Mouse (Mus musculus) right cerebral cortex, postnatal 25 days (tissue): Measurements from ENCODE around the gene Adgrl2.
A peak's percentile ranks its signal among the peaks of the same experiment; 100 is the strongest.

Source experiments
- DNase-seq: peaks from one replicate; pipeline ENCODE4 v3.0.0; 2022

Gene Adgrl2

DNA sequence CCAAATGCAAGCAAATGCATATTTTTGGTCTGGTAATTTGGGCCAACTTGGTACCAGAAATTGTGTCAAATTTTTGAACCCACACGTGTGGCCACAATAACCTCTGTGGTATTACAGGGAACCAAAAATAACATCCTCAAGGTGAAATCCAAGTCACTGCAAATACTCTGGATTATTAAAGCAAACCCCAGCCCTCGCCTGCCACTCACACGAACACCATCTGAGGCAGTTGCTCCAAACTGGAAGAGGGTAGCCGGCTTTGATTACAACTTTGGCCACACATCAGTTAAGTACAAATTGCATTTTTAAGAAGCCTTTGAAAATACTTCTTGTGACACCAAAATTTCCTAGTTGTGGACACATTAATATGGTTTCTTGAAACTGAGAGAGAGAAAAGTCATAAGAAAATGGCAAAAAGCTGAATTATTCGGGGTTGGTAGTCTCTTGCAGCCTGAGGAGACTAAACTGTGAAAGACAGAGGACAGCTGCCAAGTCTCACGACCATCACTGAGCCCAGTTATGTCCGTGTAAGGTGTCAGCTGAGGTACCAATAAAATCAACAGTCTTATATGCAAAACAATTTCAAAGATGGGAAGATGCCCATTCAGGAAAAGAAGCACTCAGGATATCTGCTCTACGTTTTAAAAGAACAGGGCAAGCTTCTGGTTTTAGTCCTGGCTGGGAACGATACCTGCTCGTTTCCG is 18.3 kb downstream of the Adgrl2 start:
- no peak for DNase-seq

DNA sequence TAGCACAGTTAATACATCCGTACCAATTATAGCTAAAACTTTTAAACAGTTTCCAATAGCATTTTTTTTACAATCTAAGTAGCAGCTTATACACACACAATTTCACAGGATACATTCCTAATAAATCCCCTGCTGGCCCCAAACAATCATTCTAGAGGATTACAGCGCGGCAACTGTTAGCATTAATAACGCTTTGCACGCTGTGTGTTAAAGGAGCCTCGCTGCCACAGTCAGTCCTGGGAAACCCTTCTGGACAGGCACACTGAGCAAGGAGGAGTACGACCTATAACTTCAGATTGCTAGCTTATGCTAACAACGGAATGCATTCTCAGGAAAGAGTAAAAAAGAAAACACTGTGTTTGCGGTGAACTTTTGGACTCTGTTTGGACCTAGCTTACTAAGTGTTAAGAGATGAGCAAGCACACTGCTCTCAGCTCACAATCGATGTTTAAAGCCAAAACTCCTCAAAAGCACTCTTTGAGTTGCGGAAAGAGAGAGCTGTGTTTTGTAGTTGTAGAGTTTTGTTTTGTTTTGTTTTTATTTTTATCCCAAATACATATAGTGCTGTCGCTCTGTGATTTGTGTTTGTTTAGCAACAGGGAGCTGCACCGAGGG is 25.3 kb downstream of the Adgrl2 start:
- no peak for DNase-seq

DNA sequence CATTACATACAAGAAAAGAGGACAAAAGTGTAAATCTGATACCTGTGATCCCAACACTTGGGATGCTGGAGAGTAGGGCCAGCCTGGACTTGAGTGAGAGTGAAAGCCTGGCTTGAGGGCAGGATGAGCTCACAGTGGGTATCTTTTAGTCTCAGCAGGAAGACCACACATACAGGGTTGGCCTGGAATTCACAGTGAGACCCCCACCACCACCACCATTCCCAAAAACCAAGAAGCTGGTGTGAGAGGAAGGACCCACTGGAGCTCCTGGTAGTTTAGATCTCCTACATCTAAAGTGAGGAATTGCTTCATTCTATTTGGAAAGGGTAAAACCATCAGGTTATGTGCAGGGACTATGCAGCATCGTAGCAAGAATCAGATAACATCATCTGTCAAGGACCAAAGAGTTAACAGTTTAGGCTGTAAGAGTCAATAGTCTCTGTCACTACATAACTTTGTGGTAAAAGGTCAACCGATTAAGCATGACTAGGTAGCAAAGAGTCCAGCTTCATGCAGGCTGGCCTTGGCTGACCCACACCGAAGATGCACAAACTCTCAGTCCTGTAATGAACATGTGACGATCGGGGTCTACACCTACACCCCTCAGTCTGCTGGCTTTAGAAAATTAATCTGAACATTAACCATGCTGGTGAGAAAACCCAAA is 26.8 kb downstream of the Adgrl2 start:
- DNase-seq: no peak

GRCm38 (mm10) chr3:148961611-148962010 is 28.7 kb downstream of the Adgrl2 start:
- no peak for DNase-seq

DNA sequence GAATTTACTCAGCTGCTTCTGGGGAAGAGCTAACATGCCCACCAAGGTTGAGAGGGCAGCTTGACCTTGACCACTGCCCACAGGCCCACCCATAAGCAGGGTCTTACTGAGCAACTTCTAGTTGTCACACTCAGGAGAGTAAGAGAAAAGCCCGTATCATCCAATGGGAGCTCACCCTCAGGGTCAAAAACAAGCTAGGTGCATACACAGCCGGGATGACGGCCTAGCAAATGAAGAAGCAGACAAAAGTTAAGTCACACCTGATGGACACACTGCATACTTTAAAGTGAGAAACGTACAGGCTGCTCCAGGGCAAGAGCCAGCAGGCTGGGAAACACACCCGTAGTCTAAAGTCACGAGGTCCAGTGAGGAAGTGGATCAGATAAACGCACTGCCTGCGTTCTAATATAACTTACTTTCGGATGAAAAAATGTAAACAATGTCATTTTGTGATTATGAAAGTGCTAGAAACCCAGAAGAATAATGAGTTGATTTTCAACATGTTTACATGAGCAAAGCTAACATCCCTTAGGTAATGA is 29.5 kb downstream of the Adgrl2 start:
- DNase-seq: no peak

DNA sequence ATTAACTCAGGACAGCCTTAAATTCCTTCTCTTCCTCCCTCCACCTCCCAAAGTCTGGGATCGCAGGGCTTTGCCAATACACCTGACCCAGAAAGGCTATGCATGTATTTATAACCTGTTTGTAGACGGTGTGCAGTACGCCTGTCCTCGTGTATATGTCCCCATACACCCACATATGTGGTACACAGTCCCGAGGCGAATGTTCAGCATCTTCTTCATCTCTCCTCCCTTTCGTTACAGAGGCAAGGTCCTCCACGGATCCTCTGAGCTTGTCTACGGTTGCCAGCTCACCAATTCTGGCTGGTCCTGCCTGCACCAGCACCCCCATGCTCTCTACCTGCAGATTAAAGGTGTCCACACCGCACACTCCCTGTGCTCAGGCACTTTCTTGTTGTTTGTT is 30.1 kb downstream of the Adgrl2 start:
- no peak for DNase-seq

GRCm38 (mm10) chr3:148959327-148960025 is 30.9 kb downstream of the Adgrl2 start:
- DNase-seq: no peak

DNA sequence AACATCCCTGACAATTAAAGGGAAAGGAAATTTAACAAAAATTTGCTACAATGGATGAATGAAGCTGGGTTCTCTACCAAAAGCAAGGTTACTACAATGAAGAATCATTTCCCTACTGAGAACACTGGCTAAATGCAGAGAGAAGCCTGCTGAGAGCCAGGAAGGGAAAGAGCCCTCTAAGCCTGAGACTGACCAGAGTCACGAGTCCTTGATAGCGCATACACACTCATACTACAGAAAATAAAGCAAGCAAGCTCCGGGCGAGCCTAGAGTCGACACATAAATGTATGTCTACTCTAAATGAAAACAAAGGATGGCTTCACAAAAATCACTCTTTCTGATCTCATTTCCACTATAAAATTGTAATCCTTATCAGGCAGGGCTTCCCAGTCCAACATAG is 31.6 kb downstream of the Adgrl2 start:
- no peak for DNase-seq

DNA sequence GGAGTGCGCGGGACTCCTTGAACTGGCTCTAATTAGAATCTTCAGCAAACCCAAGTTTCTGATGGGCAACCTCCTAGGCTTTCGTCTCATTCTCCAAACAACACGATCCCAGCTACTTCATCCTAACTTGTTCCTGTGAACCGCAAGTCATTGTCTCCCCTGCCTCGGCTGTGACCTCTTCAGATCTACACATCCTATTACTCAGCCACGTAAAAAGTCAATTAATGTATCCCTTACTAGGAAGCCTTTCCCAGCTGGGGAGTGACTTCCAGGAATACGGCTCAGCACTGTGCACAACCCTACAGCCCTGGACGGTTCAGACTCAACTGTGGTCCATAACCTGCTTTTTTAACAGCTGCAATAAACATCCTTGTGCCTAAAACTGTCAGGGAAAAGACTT is 32.2 kb downstream of the Adgrl2 start:
- no peak for DNase-seq

DNA sequence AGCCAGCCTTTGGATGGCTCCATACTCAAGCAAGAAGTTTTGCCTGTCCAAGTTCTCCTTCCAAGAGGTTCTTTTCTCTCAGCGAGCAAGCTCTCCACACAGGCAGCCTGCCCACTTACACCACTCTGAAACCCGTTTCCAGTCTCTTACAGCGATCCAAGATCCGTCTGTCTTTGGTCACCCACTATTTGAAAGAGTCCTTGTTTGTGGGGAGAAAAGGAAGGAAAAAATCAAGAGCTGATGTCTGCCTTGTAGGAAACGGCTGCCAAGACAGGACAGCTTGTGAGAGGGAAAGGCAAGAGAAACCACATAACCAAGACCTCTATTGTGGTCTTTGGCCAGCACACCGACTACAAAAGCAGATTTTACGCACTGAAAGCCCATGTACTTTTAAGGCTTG is 33.5 kb downstream of the Adgrl2 start:
- no peak for DNase-seq

DNA sequence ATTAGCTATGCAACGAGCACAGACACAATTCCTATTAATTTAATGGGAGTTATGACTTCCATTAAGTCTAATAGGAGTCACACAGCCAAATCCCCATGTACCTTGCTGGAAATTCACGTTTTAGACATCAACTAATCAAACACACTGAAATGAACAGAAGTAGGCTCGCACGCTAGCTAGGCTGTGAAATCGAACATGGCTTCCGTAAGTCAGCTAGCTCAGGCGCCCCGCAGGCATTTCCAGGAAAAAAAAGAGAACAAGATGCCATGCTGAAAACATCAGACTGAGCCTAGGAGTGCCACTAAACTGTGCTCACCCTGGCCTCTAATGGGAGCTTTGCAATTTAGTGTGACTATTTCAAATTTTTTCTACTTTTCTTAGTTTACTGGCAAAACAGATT is 40.6 kb downstream of the Adgrl2 start:
- no peak for DNase-seq

DNA sequence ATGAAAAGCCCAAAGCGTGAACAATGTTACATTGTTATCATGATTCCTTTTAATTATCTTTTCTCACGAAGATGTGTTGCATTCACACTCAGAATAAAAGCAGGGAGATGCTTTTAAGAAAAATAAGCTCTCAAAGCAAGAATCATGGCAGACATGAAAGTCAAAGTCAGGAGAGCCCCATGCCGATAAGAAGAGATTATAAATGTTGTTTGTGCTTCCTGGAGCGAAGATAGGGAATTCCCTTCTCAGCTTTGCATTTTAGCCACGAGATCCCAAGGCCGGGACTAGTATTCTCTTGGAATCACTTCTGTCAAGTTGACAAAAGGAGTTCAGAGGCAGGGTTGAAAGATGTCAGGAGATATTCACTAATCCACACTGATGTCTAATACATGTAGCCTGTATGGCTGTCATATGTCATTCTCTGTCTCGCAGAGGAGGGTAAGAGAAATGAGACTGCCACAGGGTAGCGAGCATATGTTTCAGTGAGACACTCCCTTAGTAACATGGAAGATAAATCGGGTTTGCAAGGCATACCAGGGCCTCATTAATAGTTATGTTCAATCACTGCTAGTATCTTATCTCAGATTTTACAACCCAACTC is 42.5 kb downstream of the Adgrl2 start:
- DNase-seq: no peak

DNA sequence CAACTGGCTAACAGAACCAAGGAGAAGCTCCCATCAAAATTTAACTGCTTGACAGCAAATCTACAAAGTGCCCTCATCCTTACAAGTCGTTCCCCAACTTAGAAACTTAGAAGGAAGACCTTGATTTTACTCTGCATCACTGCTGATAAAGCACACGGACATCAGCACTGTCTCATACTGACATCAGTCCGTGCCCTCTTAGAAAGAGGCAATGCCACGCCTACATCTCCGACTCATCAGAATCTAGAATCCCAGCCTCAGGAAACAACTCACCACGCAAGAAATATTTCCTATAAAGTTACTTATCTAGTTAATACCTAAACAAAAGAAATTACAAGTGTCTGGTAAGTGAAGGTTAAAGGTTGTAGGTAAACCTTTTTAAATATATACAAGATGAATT is 43.1 kb downstream of the Adgrl2 start:
- no peak for DNase-seq

- no peak for DNase-seq
These were observed 44.8 kb downstream of the Adgrl2 start for GRCm38 (mm10) chr3:148945534-148945933.

- DNase-seq: no peak
These were observed 50.9 kb downstream of the Adgrl2 start for GRCm38 (mm10) chr3:148939457-148939856.

DNA sequence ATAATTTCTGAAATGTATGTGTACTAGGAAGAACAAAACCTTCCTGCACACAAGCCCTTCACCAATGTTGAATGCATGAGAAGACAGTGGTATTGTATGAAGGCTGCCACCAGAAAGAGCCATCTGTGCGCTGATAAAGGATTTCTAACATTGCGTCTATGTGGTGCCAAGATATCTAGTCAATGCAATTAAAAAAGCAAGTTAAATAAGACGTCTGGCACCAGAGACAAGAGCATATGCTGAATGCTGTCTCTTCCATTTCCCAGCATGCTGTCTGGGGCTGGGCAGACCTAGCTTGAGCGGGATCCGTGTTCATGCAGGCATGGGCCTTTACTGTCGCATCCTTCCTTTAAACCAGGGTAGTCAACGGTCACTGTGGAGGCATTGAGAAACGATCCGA is 55.3 kb downstream of the Adgrl2 start:
- no peak for DNase-seq

- DNase-seq: no peak
These were observed 56.1 kb downstream of the Adgrl2 start for GRCm38 (mm10) chr3:148934279-148934678.

DNA sequence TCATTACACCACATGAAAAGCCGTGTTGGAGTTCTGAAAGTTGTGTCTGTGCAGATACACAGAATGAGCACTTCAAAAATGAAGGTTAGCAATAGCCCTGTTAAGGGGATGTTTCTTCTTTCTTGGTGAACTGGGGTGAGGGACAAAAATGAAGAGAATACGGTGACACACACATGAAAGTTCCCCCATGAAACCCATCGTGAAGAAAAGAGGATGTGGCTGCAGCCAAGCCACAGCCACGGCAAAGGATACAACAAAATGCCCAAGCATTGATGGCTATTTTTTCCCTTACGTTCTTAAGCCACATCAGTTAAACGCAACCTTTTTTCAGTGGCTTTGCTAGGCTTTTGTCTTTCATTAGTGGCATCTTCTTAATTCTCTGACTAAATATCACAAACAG is 57.2 kb downstream of the Adgrl2 start:
- DNase-seq: no peak

DNA sequence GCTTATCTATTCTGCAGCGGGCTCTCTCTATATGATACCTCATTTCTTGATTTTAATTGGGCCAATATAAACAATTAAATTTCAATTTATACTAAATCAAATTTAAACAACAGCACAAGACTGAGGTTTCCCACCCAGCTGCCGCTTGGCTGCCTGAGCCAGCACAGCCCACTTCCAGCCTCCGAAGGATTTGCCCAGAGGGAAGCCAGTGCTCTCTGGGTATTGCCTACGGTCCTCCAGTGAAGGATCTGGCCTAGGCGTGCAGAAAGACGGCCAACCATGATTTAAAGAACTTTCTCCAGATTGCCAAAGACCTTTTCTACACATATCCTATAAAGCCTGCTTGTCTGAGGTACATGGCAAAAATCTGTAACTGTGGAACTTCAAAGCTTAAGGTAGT is 59.4 kb downstream of the Adgrl2 start:
- no peak for DNase-seq

DNA sequence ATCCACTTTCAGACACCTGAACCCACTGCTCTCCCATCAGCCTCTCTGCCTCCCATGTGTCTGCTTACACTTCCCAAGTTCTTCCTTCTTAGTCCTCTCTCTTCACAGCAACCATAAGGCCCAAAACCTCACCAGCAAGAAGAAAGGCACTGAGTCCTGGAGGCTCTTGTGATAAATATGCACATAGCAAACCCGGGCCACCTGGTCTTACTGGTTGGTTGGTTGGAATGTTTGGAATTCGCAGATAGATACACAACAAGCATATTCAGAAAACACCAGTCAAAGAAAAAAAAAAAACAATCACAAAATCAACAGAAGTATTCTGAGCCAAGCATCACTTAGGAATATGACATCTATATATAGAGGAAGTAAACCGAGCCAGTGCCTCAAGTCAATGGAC is 64.0 kb downstream of the Adgrl2 start:
- DNase-seq: no peak

GRCm38 (mm10) chr3:148922618-148923095 is 67.7 kb downstream of the Adgrl2 start:
- DNase-seq: peak; percentile 54

- DNase-seq: no peak
These were observed 68.3 kb downstream of the Adgrl2 start for GRCm38 (mm10) chr3:148921966-148922587.
